Mouse (Mus musculus) limb, embryonic 14.5 days (tissue): ENCODE measurements around the gene Heg1. TPM values are rescaled to one million over a fixed set of nuclear protein-coding genes. Genes with fewer than 3 reads are reported as not detected.

Experiments
- ATAC-seq: fragments of 200-750 bp; cut with Nextera tagmentation; 2 replicates; pipeline ENCODE4 v1.8.0; 2017; ENCODE audit warnings: low read depth, moderate number of reproducible peaks, moderate TSS enrichment; ENCODE audit not compliant: low FRiP score
- DNase-seq: peaks from one replicate; pipeline ENCODE4 v3.0.0-alpha.2; 2015; ENCODE audit warnings: low spot score
- H3K27ac ChIP-seq: fragments of 300-500 bp; sonication (generic); replicated peaks from 2 replicates; pipeline ENCODE4 v1.5.1; 2014; ENCODE audit warnings: low read depth, mild to moderate bottlenecking, low read length, moderate library complexity, mixed read lengths
- H3K27me3 ChIP-seq: fragments of 300-500 bp; sonication (generic); 2 replicates; pipeline ENCODE4 v1.6.1; 2014; ENCODE audit warnings: low read length, mixed read lengths; ENCODE audit not compliant: control insufficient read depth, insufficient read depth
- H3K36me3 ChIP-seq: fragments of 300-500 bp; sonication (generic); 2 replicates; pipeline ENCODE4 v1.6.1; 2014; ENCODE audit warnings: mild to moderate bottlenecking, low read length, moderate library complexity, mixed read lengths; ENCODE audit not compliant: control insufficient read depth, insufficient read depth
- H3K4me1 ChIP-seq: fragments of 300-500 bp; sonication (generic); 2 replicates; pipeline ENCODE4 v1.6.1; 2014; ENCODE audit warnings: antibody characterized with exemption, low read length, mixed read lengths; ENCODE audit not compliant: control insufficient read depth, insufficient read depth
- H3K4me2 ChIP-seq: fragments of 300-500 bp; sonication (generic); replicated peaks from 2 replicates; pipeline ENCODE4 v1.6.1; 2014; ENCODE audit warnings: low read depth, mild to moderate bottlenecking, low read length, moderate library complexity; ENCODE audit not compliant: severe bottlenecking
- H3K4me3 ChIP-seq: fragments of 300-500 bp; sonication (generic); replicated peaks from 2 replicates; pipeline ENCODE4 v1.5.1; 2014; ENCODE audit warnings: low read length
- H3K9ac ChIP-seq: fragments of 300-500 bp; sonication (generic); 2 replicates; pipeline ENCODE4 v1.6.1; 2014; ENCODE audit warnings: mild to moderate bottlenecking, low read depth, low read length, moderate library complexity; ENCODE audit not compliant: severe bottlenecking
- H3K9me3 ChIP-seq: fragments of 300-500 bp; sonication (generic); 2 replicates; pipeline ENCODE4 v1.6.1; 2016; ENCODE audit warnings: low read length; ENCODE audit not compliant: control insufficient read depth
- POLR2A ChIP-seq: fragments of 200-500 bp; IDR thresholded peaks from 2 replicates; pipeline ENCODE4 v1.8.0; 2012; ENCODE audit warnings: inconsistent platforms, mild to moderate bottlenecking, moderate library complexity, borderline replicate concordance; ENCODE audit not compliant: insufficient read depth, insufficient read length; ENCODE audit errors: extremely low read depth
- WGBS: fragments of 180-500 bp; shearing (Covaris S2); extraction: QIAGEN DNeasy Blood & Tissue Kit; methylation state at CpG from one replicate; pipeline ENCODE4 v1.1.7; 2014; 5-methylcytosine and 5-hydroxymethylcytosine counted together
- polyA plus RNA-seq, 2 experiments: library from polyadenylated mRNA; depleted of rRNA in 1 of 2; stranded (reverse) in 1 of 2; unstranded in 1 of 2; fragments of >200 nt; fragmentation: Nextera tagmentation in 1 of 2; extraction: Ambion mirVana in 1 of 2; gene quantifications; 2 replicates each; pipeline versions ENCODE4 v1.2.1 to v1.2.3; 2012 to 2014

Gene Heg1
- polyA plus RNA-seq, 2 experiments: 20.8 to 22.0 TPM

- Histone ChIP-seq H3K9ac (no peak overlapping the region), H3K36me3 (no peaks in the 10 kb centered on the region), H3K4me2 (no peak overlapping the region), H3K4me3 (no peak overlapping the region), H3K4me1 (peaks cover 31% of the 10 kb centered on the region), H3K9me3 (no peaks in the 10 kb centered on the region), H3K27ac (no peak overlapping the region), H3K27me3 (no peaks in the 10 kb centered on the region)
- ATAC-seq (no peak), DNase-seq (no peak)
- no peak for TF ChIP-seq POLR2A
- WGBS: 68% methylated on average over 12 of the region's 12 CpGs
Measured at GRCm38 (mm10) chr16:33698277-33698790, 14.2 kb downstream of the Heg1 start.

GRCm38 (mm10) chr16:33700584-33700983, 16.4 kb downstream of the Heg1 start:
- Histone ChIP-seq H3K9me3 (no peaks in the 10 kb centered on the region), H3K4me3 (no peak overlapping the region), H3K27ac (no peak overlapping the region), H3K4me1 (peaks cover 46% of the 10 kb centered on the region), H3K4me2 (no peak overlapping the region), H3K9ac (no peak overlapping the region), H3K36me3 (no peaks in the 10 kb centered on the region), H3K27me3 (no peaks in the 10 kb centered on the region)
- WGBS: 46% methylated on average over 5 of the region's 5 CpGs
- TF ChIP-seq POLR2A: no peak
- DNase-seq: no peak
- no peak for ATAC-seq

GRCm38 (mm10) chr16:33701872-33702271, 17.7 kb downstream of the Heg1 start:
- Histone ChIP-seq H3K4me3 (no peak overlapping the region), H3K9me3 (no peaks in the 10 kb centered on the region), H3K4me1 (peaks cover 42% of the 10 kb centered on the region), H3K4me2 (no peak overlapping the region), H3K9ac (no peak overlapping the region), H3K27ac (no peak overlapping the region), H3K36me3 (no peaks in the 10 kb centered on the region), H3K27me3 (no peaks in the 10 kb centered on the region)
- no peak for ATAC-seq
- DNase-seq: no peak
- WGBS: 76% methylated on average over 4 of the region's 4 CpGs
- TF ChIP-seq POLR2A: no peak

- DNase-seq (peak; percentile 38), ATAC-seq (no peak)
- Histone ChIP-seq H3K4me2 (no peak overlapping the region), H3K27ac (no peak overlapping the region), H3K4me3 (no peak overlapping the region), H3K27me3 (no peaks in the 10 kb centered on the region), H3K4me1 (peaks cover 31% of the 10 kb centered on the region), H3K36me3 (no peaks in the 10 kb centered on the region), H3K9me3 (no peaks in the 10 kb centered on the region), H3K9ac (no peak overlapping the region)
- 85% methylated on average over 9 of the region's 9 CpGs for WGBS
- no peak for TF ChIP-seq POLR2A
Measured at GRCm38 (mm10) chr16:33704289-33704688, 20.1 kb downstream of the Heg1 start.

GRCm38 (mm10) chr16:33705258-33705657, 21.1 kb downstream of the Heg1 start:
- Histone ChIP-seq H3K4me1 (peaks cover 31% of the 10 kb centered on the region), H3K36me3 (peaks cover 2% of the 10 kb centered on the region; the same call in 1 of the 2 replicates), H3K27me3 (no peaks in the 10 kb centered on the region), H3K9me3 (no peaks in the 10 kb centered on the region), H3K4me3 (no peak overlapping the region), H3K9ac (no peak overlapping the region), H3K27ac (no peak overlapping the region), H3K4me2 (no peak overlapping the region)
- no peak for TF ChIP-seq POLR2A
- no peak for DNase-seq
- ATAC-seq: no peak
- WGBS: 15% methylated on average over 6 of the region's 6 CpGs
